Mouse (Mus musculus): ENCODE measurements around the gene Fgfr2.

DNA sequence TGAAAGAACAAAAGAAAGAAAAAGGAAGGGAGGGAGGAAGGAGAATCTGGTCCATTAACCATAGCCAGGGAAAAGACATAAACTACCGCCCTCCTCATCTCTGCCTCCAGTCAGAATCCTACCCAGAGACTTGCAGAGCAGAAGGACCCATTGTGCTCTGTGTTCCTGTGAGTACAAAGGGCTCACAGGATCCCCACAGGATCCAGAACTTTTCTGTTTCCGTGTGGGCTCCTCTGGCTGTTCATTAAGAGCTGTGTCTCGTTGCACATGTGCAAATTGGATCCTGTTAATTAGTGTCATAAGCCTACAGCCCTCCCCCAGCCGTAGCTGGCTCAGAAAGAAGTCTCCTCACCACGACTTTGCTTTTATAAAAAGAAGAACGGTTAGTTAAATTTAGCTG lies 2390.2 kb downstream of the Fgfr2 start:
- TF ChIP-seq POLR2A (IDR thresholded peaks at IDR 0.05; ENCODE audit: borderline replicate concordance, extremely low read depth, low read depth, low read length), result no peak
- no peak for TF ChIP-seq CTCF (IDR thresholded peaks at IDR 0.05; ENCODE audit: insufficient read depth, low read length)
